Mouse (Mus musculus) liver, embryonic 11.5 days (tissue): Measurements from ENCODE around the gene P2rx5. TPM values are rescaled to one million over a fixed set of nuclear protein-coding genes. Genes with fewer than 3 reads are reported as not detected.

Experiments
- ATAC-seq: fragments of 200-750 bp; cut with Nextera tagmentation; replicated peaks from 2 replicates; pipeline ENCODE4 v1.8.0; 2017; ENCODE audit warnings: moderate number of reproducible peaks, mild to moderate bottlenecking, moderate TSS enrichment, moderate library complexity; ENCODE audit not compliant: low FRiP score
- DNase-seq: peaks from one replicate; pipeline ENCODE4 v3.0.0-alpha.2; 2017; ENCODE audit warnings: low spot score
- H3K27ac ChIP-seq: fragments of 300-500 bp; sonication (generic); 2 replicates; pipeline ENCODE4 v1.5.1; 2014; ENCODE audit warnings: mild to moderate bottlenecking, low read depth, low read length, control low read depth
- H3K27me3 ChIP-seq: fragments of 300-500 bp; sonication (generic); replicated peaks from 2 replicates; pipeline ENCODE4 v1.6.1; 2014; ENCODE audit warnings: low read length, mixed read lengths; ENCODE audit not compliant: control insufficient read depth, insufficient read depth
- H3K36me3 ChIP-seq: fragments of 300-500 bp; sonication (generic); 2 replicates; pipeline ENCODE4 v1.6.1; 2014; ENCODE audit warnings: mild to moderate bottlenecking, low read length, moderate library complexity, mixed read lengths; ENCODE audit not compliant: control insufficient read depth, insufficient read depth
- H3K4me1 ChIP-seq: fragments of 300-500 bp; sonication (generic); replicated peaks from 2 replicates; pipeline ENCODE4 v1.6.1; 2014; ENCODE audit warnings: low read length, mixed read lengths; ENCODE audit not compliant: control insufficient read depth, insufficient read depth
- H3K4me2 ChIP-seq: fragments of 300-500 bp; sonication (generic); 2 replicates; pipeline ENCODE4 v1.6.1; 2014; ENCODE audit warnings: mild to moderate bottlenecking, control low read depth, moderate library complexity
- H3K4me3 ChIP-seq: fragments of 300-500 bp; sonication (generic); 2 replicates; pipeline ENCODE4 v1.5.1; 2014; ENCODE audit warnings: low read depth, low read length, control low read depth
- H3K9ac ChIP-seq: fragments of 300-500 bp; sonication (generic); 2 replicates; pipeline ENCODE4 v1.6.1; 2014; ENCODE audit warnings: low read depth, low read length, control low read depth
- H3K9me3 ChIP-seq: fragments of 300-500 bp; sonication (generic); 2 replicates; pipeline ENCODE4 v1.6.1; 2016; ENCODE audit warnings: low read length, inconsistent platforms, mixed read lengths; ENCODE audit not compliant: control insufficient read depth
- WGBS: fragments of 180-500 bp; shearing (Covaris S2); extraction: QIAGEN DNeasy Blood & Tissue Kit; methylation state at CpG from one replicate; pipeline ENCODE4 v1.1.7; 2014; 5-methylcytosine and 5-hydroxymethylcytosine counted together
- polyA plus RNA-seq: library from polyadenylated mRNA; unstranded; fragments of >200 nt; fragmentation: Nextera tagmentation; extraction: Ambion mirVana; gene quantifications from 2 replicates; pipeline ENCODE4 v1.2.1, GENCODE M21; 2014

P2rx5 gene
- polyA plus RNA-seq, 1 experiment from 2014 or later = 0.62 TPM

DNA sequence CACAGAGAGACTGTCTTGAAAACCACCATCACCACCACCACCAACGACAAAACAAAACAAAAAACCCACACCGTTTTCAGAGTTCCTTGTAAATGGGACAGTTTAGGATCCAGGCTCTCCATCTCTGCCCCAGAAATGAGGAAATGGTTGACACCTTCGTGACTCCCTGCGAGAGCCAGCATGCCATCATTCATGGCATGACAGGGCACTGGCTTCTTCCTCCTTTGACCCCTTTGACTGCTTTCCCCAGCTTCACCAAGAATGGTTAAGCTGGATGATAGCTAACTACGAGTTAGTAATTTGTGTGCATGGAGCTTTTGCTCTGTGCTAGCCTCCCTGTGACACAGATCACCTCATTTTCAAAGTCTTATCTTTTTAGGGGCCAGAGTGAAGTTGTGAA lies 2.1 kb downstream of the P2rx5 start:
- Histone ChIP-seq H3K9ac (no peak overlapping the region), H3K4me2 (no peak overlapping the region), H3K9me3 (no peaks in the 10 kb centered on the region), H3K36me3 (no peaks in the 10 kb centered on the region), H3K4me1 (no peaks in the 10 kb centered on the region), H3K4me3 (no peak overlapping the region), H3K27me3 (peaks cover 28% of the 10 kb centered on the region), H3K27ac (no peak overlapping the region)
- ATAC-seq (no peak), DNase-seq (no peak)
- WGBS = 41% methylated on average over 5 of the region's 5 CpGs

DNA sequence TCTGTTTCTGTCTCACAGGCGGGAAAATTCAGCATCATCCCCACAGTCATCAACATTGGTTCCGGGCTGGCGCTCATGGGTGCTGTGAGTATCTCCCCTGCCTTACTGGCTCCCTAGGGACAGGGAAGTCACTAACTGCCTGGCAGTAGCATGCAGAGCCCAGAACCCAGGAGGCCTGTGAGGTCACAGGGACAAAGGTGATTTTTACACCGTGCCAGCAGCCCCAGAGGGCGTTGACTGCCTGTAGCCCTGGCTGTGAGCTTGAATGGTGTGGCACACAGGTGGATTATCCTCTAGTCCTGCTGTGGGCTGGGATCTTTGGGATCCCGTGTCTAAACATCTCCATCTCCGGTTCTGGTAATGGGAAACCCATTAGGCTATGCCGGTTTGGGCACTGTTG lies 7.8 kb downstream of the P2rx5 start:
- Histone ChIP-seq H3K27ac (no peak overlapping the region), H3K9ac (no peak overlapping the region), H3K36me3 (peaks cover 3% of the 10 kb centered on the region; the same call in 1 of the 2 replicates), H3K9me3 (no peaks in the 10 kb centered on the region), H3K27me3 (no peaks in the 10 kb centered on the region), H3K4me3 (no peak overlapping the region), H3K4me2 (no peak overlapping the region), H3K4me1 (no peaks in the 10 kb centered on the region; the same call in 1 of the 2 replicates)
- WGBS = 80% methylated on average over 8 of the region's 8 CpGs
- DNase-seq (no peak), ATAC-seq (no peak)

- no peak overlapping the region for H3K4me3 ChIP-seq
- ATAC-seq = no peak
- H3K4me1 ChIP-seq = no peaks in the 10 kb centered on the region; the same call in 1 of the 2 replicates
- 82% methylated on average over 6 of the region's 6 CpGs for WGBS
- no peak overlapping the region for H3K27ac ChIP-seq
- H3K36me3 ChIP-seq = peaks cover 3% of the 10 kb centered on the region; the same call in 1 of the 2 replicates
- no peak overlapping the region for H3K4me2 ChIP-seq
- H3K27me3 ChIP-seq = no peaks in the 10 kb centered on the region
- H3K9ac ChIP-seq = no peak overlapping the region
- no peaks in the 10 kb centered on the region for H3K9me3 ChIP-seq
- DNase-seq = no peak
Observed at GRCm38 (mm10) chr11:73168576-73168975, 8.4 kb downstream of the P2rx5 start.

DNA sequence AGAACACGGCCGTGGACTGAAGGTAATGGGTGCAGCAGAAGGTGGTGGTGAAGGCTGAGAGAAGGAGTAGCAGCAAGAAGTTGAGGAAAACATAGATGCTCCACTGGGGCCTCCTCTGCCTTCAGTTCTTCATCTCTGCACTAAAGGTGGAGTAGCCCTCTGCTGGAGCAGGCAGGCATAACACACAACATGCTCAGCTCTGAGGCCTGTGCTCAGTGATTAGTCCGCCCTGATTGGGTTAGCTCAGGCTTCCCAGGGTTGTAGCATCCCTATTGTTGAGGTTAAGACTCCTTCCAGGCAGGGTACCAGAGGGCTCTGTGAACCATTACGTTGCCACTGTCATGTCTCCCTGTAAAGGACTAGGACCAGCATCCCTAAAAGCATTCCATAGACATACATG lies 9.0 kb downstream of the P2rx5 start:
- ATAC-seq (peak; percentile 48; the same call in 1 of the 2 replicates), DNase-seq (peak; percentile 56)
- Histone ChIP-seq H3K9me3 (no peaks in the 10 kb centered on the region), H3K36me3 (peaks cover 6% of the 10 kb centered on the region; the same call in 1 of the 2 replicates), H3K4me2 (no peak overlapping the region), H3K9ac (no peak overlapping the region), H3K4me3 (no peak overlapping the region), H3K27me3 (no peaks in the 10 kb centered on the region), H3K4me1 (no peaks in the 10 kb centered on the region; the same call in 1 of the 2 replicates), H3K27ac (no peak overlapping the region)
- WGBS = 56% methylated on average over 4 of the region's 4 CpGs

GRCm38 (mm10) chr11:73172186-73172585 lies 12.0 kb downstream of the P2rx5 start:
- Histone ChIP-seq H3K36me3 (peaks cover 9% of the 10 kb centered on the region; the same call in 1 of the 2 replicates), H3K4me1 (peaks cover 11% of the 10 kb centered on the region; the same call in 1 of the 2 replicates), H3K27me3 (no peaks in the 10 kb centered on the region), H3K4me3 (no peak overlapping the region), H3K9me3 (no peaks in the 10 kb centered on the region), H3K4me2 (no peak overlapping the region), H3K9ac (no peak overlapping the region), H3K27ac (no peak overlapping the region)
- ATAC-seq (no peak), DNase-seq (no peak)
- 75% methylated on average over 5 of the region's 5 CpGs for WGBS

DNA sequence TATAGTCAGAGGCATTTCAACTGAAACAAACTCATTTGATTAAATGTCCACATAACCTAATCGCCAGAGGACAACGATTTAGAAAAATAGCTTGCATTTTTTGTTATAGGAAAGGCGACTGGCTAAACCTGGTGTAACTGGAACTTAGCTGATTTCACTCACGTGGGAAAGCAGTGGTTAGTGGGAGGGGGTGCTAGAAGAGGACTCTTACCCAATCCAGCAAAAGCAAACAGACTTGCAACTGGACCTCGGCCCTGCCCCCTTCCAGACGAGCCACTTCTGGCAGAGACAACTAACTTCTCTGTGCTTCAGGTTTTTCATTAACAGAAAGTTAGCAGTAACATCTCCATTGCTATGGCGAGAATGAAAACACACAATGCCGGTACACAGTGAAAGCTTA lies 15.4 kb downstream of the P2rx5 start:
- ATAC-seq = no peak
- peak overlapping the region; percentile 97 for H3K9ac ChIP-seq
- peaks cover 19% of the 10 kb centered on the region for H3K4me1 ChIP-seq
- peak overlapping the region; percentile 96 for H3K4me3 ChIP-seq
- no peaks in the 10 kb centered on the region for H3K27me3 ChIP-seq
- H3K9me3 ChIP-seq = no peaks in the 10 kb centered on the region
- H3K36me3 ChIP-seq = peaks cover 9% of the 10 kb centered on the region; the same call in 1 of the 2 replicates
- peak overlapping the region; percentile 44; the same call in 1 of the 2 replicates for H3K27ac ChIP-seq
- peak overlapping the region; percentile 77 for H3K4me2 ChIP-seq
- WGBS = 37% methylated on average over 8 of the region's 8 CpGs
- DNase-seq = no peak

- WGBS = under 1% methylated on average over 15 of the region's 15 CpGs
- DNase-seq = no peak
- H3K27me3 ChIP-seq = no peaks in the 10 kb centered on the region
- H3K9ac ChIP-seq = peak overlapping the region; percentile 97
- peak; percentile 2; the same call in 1 of the 2 replicates for ATAC-seq
- H3K36me3 ChIP-seq = peaks cover 9% of the 10 kb centered on the region; the same call in 1 of the 2 replicates
- no peaks in the 10 kb centered on the region for H3K9me3 ChIP-seq
- peaks cover 19% of the 10 kb centered on the region for H3K4me1 ChIP-seq
- peak overlapping the region; percentile 96 for H3K4me3 ChIP-seq
- peak overlapping the region; percentile 77 for H3K4me2 ChIP-seq
- peak overlapping the region; percentile 44; the same call in 1 of the 2 replicates for H3K27ac ChIP-seq
Observed at GRCm38 (mm10) chr11:73176186-73176585, 16.0 kb downstream of the P2rx5 start.

GRCm38 (mm10) chr11:73176608-73177508 lies 16.6 kb downstream of the P2rx5 start, which contains the start of the genes Emc6 and Tax1bp3:
TSS of gene Emc6 (minus strand) at chr11:73177037.
TSS of gene Tax1bp3 (plus strand) at chr11:73177083.
- no peaks in the 10 kb centered on the region for H3K9me3 ChIP-seq
- peaks cover 7% of the 10 kb centered on the region; the same call in 1 of the 2 replicates for H3K36me3 ChIP-seq
- H3K4me2 ChIP-seq = peak within 1 kb of the TSS; percentile 94
- ATAC-seq = peak; percentile 98
- WGBS = under 1% methylated on average over 80 of the region's 81 CpGs
- H3K4me3 ChIP-seq = peak within 1 kb of the TSS; percentile 96
- H3K4me1 ChIP-seq = peaks cover 19% of the 10 kb centered on the region
- H3K9ac ChIP-seq = peak within 1 kb of the TSS; percentile 97
- peak within 1 kb of the TSS; percentile 88 for H3K27ac ChIP-seq
- peak; percentile 87 for DNase-seq
- no peaks in the 10 kb centered on the region for H3K27me3 ChIP-seq
